Mouse (Mus musculus) embryonic fibroblast, embryonic 13.5 days (primary cell): ENCODE results near the gene Tmem273.

Experiments
- CTCF ChIP-seq: IDR thresholded peaks from 2 replicates; pipeline ENCODE4 v1.5.1; 2011; ENCODE audit warnings: mild to moderate bottlenecking, control low read depth, low read length, moderate library complexity, borderline replicate concordance; ENCODE audit not compliant: insufficient read depth
- POLR2A ChIP-seq: IDR thresholded peaks from 2 replicates; pipeline ENCODE4 v1.6.1; 2011; ENCODE audit warnings: low read depth, mild to moderate bottlenecking, control low read depth, low read length, moderate library complexity

DNA sequence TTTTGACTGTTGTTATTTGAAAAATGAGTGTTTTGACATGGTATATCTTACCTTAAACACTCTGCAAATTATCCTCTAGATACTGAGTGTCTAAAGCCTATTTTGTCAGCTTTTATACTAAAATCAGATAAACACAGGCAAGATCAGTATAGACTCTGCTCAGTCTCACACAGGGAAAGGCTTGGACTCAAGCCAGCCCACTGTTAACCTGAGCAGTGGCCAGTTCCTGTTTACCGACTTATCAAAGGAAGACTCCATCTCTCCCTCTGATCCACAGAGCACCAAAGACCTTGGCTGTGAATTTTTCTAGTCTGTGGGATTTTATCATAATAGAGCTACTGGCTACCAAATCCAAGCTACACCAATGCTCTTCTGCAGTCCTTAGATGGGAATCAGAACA is 31.5 kb upstream of the Tmem273 start:
- TF ChIP-seq CTCF (no peak), POLR2A (no peak)
